Mouse (Mus musculus) c-Kit-positive CD71-positive TER-119-positive erythroid progenitor cells, embryonic 14.5 days (primary cell): ENCODE data around the gene Wdr25.

Experiments
- DNase-seq: peaks from one replicate; pipeline ENCODE4 v3.0.0-alpha.2; 2013; ENCODE audit warnings: low spot score

The Wdr25 gene

DNA sequence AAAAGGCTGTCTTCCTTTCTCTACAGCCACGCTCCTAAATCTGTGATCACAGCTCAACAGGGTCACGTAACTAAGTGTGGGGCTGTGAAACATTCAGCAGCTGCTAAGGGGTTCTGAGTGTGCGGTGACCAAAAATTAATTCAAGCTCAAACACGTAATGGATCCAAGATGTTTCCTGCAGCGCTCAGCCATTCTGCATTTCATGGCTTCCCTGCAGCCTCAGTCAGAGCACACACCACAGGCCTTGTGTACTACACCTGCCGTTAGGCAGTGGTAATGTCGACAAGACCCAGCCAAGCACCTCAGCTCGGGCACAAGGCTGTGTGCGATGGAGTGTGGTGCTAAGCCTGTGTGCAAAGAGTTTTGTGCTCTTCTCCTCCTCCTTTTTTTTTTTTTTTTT is 94.0 kb downstream of the Wdr25 start:
- no peak for DNase-seq

DNA sequence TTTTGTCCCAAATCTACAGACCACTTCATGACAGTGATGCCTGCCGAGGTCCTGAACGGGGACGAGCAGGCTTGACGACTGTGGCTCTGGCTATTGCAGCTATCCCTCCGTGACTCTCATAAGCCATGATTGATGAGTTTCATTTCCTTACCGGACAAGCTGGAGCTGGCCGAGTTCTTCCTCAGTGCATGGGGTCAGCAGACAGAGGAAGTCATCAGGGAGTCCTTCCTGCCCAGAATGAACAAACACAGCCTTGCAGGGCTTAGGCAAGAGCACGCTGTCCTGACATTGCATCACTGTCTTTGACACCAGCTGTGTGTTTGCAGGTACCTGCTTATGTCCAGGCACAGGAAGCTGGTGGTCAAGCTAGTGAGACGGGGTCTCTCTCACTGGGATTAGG is 97.0 kb downstream of the Wdr25 start:
- no peak for DNase-seq

DNA sequence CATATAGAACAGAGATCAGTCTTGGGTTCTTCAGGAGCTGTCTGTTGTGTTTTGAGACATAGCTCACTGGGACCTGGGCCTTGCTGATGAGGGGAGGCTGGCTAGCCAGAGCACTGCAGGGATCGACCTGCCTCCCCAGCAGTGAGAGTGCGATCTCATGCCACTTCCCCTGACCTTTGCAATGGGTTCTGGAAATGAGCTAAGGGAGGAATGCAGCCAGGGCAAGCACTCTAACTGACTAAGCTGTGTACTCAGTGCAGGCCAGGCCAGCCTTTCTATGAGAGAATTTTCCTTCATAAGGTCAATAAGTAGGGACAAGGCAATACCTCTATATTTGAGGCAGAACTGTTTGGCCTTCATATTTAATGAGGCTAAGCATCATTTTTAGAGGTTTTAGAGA is 99.6 kb downstream of the Wdr25 start:
- DNase-seq = no peak

DNA sequence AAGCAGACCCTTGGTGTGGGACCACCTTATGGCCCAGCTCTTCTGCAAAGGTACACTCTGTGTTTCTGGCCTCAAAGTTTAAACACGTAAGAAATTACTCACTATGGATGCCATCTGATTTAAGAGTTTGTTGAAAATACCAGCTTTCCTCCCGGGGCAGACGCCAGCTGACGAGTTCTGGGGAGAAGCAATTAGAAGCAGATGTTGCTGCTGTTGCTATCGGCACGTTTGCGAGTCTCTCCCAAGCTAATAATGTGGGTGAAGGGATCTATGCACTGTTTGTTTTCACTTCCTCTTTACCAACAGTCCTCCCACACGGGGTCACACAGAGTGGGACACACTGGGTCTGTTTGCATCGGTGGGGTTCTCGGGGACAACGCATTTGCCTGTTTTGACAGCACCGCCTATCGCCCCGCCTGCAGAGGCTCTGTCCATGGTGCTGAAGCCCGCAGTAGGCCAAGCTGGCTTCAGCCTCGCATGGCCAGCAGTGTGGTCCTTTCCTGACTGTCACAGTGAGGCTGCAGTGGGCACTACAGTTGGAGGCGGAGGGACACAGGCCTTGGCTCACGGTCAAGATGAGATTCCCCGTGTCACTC is 101.1 kb downstream of the Wdr25 start:
- DNase-seq = peak; percentile 41

DNA sequence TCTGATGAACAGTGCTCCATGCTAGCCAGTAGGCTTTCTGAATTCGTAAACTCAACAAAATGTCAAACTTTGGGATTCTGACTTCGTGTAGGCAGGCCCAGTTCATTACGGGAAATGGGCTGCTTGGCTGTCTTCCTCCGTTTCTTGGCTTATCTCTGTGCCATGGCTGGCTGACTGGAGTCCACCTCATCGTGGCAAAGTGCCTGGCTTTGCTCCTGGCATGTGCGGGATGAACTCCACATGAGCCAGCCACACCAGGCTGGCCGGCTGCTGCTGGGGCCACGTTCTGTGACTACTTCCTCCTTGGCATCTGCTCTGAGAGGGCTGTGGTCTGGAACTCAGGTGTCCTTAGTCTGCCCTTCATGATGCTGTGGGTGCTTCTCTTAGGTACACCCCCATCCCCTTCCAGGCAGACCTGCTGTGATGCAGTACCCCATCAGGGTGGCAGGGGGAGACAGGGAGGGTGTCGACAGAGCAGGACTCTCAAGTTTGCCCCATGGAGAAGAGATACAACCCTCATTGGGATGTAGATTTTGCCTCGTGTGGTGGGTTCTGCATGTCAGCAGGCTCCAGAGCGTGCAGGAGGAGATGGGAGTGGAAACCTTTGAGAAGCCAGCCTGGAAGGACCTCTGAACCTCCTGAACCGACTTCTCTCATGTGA is 102.7 kb downstream of the Wdr25 start:
- no peak for DNase-seq

DNA sequence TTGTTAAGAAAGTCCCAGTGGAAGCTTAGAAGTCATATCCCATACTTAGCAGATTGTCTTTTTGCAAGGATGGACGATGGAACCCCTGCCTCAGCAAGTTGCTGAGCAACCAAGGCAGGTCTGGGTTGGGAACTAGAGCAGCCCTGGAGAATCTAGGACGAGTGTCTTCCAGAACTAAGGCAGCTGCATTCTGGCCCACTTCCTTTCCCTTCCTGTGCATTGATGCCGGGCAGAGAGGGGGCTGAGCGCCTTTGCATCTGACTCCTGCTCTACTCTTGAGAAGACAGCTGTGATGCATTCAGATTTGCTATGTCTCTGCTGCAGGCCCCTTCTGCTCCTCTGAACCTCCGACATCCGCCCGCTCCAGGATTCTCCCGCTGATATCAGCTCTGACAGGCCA is 103.8 kb downstream of the Wdr25 start:
- no peak for DNase-seq

DNA sequence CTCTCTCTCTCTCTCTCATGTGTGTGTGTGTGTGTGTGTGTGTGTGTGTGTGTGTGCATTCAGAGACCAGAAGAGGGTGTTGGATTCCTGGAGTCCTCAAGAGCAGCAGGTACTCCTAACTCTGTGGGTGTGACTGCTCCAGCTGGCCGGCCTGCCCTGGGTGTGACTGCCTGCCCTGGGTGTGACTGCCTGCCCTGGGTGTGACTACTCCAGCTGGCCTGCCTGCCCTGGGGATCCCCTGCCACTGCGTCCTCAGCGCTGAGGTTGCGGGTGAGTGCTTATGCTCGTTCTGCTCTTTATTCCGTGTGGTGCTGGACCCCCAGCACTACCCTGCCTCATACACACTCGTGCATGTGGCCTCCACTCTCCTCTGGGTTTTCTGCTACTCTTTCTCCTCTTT is 109.5 kb downstream of the Wdr25 start:
- DNase-seq = no peak

DNA sequence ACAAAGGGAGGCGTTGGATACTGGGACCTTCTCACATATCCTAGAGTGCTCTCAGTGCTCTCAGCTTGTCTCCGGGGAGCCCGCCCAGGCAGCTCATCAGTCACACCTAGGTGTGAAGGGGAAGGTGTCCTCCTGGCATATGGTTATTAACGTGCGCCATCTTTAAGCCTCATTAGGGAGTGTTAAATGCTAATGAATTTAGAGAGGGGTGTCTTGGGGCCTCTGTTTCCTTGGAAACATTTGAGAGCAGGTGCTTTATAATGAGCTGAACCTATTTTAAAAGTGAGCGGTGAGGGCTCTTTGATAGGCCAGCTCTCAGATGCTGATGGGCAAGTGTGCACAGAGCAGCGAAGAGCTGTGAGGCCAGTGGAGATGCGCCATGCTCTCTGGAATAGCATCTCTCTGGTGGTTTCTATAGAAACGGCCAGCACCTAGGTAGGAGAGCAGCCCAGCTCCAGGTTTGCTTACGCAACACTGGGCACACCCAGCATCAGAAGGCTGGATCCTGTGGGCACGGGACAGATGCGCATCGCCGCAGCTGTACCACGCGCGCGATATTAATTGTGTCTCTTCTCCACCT is 116.7 kb downstream of the Wdr25 start:
- no peak for DNase-seq

DNA sequence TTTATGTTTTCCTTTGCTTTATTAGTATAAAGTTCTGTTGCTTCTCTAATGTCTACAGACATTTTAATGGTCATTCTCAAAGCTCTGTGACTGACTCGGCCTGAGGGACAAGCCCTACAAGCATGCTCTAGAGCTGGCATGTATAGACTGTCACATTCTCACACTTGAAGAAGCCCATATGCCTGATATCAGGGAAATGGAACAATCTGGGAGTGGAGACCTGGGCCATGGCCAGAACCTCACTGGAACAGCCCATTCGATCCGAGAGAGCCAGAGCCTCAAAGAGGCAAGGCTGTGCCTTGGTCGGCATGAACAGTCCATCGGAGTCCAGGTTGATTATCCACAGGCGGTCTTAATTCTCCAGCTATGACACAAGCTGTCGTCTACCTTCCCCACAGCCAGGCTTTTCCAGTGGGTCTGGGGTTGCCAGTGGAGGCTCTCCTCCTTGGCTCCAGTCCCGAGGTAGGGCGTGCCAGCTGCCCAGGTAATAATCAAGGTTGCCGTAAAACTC is 128.8 kb downstream of the Wdr25 start:
- no peak for DNase-seq

DNA sequence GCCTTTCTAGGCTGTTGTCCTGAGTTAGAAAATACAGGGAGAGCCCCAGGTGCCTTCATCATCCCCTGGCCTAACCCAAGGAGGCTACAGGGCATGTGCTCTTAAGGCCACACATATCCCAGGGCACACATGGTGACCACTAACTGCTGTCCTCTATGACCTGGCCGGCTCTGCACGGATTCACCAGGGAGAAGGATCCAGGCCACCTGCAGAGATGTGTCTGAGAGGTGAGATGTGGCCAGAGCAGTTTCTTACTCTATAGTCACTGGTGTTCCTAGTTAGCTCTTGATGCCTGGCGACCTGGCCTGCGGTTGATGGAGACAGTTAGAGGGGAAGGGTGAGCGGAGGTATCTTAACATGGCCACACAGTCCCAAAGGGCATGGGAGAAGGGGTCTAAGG is 129.5 kb downstream of the Wdr25 start:
- DNase-seq = no peak

DNA sequence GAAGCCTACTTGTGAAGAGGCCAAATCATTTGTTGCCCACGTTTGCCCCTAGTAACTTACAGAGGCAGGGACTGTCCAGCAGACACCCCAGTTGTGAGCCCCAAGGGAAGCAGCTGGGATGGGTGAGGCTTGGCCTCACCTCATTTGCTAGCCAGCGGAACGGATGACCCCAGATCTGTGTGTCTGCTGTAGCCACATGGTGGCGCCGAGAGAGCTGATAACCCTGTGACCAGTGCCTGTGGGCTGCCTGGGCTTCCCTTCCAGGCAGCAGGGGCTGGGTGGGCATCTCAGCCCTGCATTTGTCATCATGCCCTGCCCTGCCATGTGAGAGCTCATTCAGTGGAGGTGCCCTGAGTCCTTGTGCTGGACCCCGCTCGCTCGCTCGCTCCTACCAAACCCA is 130.3 kb downstream of the Wdr25 start:
- no peak for DNase-seq

DNA sequence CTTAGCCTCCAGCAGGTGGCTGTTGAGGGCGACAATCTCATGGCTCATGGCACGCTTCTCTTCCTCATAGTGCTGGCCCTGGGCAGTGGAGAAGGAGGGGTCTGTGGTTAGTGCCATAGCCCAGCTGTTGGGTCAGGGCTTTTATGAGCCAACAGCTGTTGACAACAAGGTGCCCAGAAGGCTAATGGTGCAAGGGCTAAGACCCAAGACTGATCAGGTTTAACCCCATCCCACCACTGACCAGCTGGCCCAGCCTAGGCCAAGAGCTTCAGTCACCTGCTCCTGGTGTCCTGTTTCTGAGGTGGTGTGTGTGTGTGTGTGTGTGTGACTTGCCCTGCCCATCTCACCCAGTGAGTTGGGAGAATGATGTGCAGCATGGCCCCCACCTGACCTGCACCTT is 143.6 kb downstream of the Wdr25 start:
- DNase-seq = no peak

DNA sequence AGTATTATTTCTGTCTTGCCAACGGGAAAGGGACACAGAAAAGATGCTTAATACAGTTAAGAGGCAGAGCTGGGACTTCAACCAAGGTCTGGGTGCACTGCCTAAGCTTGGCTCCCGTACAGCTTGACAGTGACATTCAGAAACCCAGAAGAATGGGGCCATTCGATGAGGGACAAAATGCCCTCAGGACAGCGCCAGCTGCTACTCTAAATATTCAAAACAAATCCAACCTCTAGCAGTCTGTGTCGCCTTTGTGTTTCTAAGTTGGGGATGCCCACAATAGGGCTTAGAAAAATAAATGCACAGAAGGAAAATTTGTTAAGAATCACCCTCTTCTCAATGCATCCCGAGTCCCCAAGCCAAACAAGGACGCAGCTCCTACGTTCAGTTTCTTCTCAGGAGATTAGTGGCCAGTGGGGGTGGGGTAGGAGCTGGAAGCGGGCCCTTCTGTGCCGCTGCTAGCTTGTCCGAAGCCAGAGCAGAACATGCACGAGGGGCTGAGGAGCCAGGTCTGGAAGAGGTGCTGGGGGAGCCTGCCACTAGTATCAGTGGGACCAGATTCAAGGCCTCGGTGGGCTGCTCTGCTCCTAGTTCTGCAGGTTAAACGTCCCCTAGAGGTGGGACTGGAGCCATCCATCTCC is 144.9 kb downstream of the Wdr25 start:
- DNase-seq = no peak

DNA sequence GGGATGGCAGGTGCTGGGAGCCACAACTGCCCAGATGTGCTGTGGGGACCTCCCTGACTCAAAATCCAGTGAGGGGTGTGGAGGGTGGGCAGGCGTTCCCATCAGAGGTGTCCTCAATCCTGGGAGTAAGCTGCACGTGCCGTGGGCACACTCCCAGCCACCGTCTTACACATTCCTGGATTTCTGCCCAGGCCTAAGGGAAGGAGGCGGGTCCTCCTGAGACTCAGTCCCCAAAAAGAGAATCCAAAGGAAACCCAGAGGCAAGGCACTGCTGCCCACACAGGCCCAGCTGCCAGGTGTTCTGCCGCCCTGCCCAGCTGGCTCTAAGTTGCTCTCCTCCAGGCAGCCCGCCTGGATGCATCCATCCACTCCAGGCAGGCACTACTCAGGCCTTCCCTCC is 145.9 kb downstream of the Wdr25 start:
- DNase-seq = no peak

DNA sequence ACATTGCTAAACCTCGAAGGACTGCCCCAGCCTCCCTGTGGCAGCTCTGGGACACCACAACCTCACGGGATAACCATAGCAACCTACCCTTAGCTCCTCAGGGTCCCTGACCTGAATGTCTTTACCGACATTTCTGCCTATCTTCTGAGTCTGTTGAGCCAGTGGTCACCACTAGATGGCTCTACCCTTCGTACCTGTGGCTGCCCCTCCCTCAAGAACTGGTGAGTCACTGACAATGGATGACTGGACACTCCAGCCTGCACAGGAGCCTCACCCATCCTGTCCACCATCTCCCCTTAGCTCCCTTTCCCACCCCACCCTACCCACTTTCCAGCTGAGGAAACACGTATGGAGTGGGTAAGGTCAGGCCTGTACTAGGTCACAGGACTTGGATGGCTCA is 151.1 kb downstream of the Wdr25 start:
- DNase-seq = no peak

DNA sequence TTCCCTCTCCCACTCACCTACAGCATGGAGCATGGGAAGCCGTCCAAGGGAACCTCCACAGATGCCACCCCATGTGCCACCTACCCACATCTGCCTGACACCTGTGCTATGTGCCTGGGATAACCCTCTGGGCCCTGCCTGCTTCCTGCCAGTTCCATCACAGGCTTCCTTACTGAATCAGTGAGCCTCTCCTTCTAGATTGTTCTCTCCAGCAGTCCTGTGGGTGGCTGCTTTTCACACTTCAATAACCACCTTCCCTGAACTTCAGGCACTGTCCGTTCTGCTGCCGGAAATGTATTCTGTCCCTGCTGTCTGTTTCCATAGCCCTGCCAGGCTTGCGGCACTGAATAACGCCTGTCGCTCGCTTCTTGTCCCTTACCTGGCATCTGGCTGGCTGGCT is 152.2 kb downstream of the Wdr25 start:
- no peak for DNase-seq

DNA sequence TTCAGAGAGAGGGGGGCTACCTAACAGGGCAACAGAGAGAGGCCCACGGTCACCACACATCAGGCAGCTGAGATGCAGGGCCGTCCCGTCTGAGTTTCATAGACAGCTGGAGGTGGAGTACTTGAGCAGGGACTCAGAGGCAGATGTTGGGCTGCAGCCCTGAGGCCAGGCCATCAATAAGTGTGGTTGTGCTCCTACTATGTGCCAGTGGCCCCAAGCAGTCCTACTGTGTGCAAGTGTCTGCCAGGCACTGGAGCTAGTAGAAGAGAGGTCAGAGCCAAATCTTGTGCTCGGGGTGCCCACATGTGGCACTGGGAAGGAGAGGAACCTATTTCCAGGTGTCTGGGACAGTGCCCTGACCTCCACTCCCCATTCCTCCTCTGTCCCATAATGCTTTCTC is 156.5 kb downstream of the Wdr25 start:
- DNase-seq = no peak

DNA sequence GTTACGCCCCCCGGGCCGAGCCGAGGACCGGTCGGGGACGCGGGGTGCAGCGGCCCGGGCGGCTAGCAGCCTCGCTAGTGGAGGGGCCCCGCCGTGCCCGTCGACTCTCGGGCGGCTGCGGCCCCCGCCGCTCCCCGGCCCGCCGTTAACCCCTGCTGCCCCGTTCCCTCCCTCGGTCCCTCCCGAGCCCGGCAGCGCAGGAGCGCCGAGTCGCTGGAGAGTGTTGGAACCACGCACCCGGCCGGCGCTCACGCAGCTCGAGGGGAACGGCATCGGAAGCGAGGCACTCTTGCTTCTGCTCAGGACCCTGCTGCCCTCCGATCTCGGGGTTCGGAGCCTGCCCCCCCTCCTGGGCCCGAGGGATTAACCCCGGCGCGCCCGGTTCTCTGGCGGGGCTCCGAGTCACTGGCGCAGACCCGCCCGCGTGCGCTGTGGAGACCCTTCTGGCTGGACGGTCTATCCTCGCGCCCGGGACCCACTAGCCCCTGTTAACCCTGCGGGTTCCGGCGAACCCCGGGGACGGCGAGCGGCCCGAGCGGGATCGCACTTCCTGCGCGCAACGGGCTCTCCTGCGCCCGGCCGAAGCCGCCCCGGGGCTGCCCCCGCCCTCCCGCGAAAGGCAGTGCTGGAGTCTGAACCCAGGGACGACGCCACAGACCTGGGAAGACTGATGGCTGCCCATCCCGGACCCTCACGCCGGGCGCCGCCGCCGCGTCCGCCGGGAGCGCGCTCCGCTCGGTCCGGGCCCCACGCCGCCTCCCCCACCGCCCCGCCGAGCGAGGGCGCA is 159.8 kb downstream of the Wdr25 start:
- DNase-seq = no peak

DNA sequence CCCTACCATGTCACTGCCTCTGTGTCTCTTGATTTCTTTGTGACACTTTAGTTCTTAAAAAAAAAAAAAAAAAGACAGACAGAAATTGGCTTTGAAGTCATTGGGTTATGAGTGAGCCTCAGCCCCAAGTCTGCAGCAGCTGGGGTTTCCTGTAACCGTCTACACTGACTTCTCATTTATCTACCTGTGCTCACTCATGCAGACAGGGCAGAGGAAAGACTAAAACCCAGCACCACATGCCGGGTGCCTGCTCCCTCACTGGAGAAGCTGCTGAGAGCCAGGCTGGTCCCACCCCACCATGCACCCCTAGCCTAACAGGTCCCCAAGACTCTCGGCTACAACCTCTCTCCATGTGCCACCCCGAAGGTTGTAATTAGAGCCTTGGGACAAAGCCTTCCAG is 164.3 kb downstream of the Wdr25 start:
- no peak for DNase-seq

DNA sequence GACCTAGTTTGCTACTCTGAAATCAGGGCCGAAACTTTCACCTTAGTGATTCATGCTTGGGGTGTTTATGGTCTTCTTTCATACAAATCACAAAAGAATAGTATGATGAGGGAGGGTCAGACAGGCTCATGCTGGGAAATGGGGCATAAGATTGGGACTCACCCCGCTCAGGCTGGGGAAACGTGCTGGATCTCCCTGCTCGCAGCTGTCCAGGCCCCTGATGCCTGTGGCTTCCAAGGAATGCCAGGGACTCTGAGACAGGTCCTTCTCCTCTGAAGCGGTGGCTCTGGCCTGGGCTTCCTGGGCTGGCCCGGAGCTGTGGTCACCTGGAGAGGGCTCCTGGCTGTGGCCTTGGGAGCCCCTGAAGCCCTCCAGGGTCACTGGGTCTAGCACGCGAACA is 165.2 kb downstream of the Wdr25 start:
- DNase-seq = no peak

DNA sequence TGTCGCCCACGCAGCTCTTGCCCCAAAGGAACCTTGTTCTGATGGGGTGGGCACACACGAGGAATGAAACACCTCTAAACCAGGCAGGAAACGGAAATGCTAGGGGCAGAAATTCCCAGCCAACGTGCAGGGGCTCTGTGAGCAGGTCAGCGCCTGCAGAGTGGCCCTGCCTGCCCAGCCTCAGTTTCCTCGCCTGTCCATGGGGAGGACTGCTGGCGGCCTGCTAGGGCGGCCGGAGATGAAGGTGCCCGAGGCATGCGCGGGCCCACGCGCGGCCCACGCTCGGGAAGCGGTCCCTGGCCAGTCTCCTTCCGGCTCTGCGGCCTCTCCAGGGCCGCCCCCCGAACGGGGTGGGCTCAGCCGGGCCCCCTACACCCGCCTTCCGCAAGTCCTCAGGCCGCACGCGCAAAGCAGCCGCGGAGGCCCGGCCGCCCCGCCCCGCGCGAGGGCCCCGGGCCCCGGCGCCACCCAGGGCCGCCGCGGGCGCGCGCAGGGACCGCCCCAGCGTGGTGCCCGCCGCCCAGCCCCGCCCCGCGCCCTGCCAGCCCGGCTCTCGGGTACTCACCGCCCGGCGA is 174.2 kb downstream of the Wdr25 start:
- no peak for DNase-seq

DNA sequence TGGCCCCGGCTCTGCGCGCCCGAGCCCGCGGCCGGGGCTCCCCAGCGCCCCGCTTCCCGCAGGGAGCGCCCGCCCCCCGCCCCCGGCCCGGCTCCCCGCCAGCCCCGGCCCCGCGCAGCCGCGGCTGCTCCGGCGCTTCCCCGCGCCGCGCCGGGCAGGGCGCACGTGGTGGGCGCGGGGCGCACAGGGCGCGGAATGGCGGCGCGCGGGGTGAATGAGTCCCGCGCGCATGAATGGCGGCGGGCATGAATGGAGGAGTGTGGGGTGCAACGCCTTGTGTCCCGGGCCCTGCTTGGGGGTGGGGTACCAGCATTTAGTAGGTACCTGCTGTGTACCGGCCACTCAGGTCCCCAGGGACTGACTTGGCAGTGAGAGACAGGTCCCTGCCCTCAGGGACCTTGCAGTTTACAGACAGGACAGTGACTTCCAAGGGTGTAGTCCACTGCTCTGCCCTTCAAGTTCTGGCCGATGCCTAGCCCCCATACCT is 174.8 kb downstream of the Wdr25 start, which contains the start of gene Begain:
TSS of gene Begain (minus strand) at position 51 of the 487 bp plus-strand sequence.
- no peak for DNase-seq
